In genomic region chr14:110754484-110755307, GRCm38 (mm10) we compare ENCODE assay signal across 9 mouse cellular contexts. TPM values are rescaled to one million over a fixed set of nuclear protein-coding genes. Genes with fewer than 3 reads are reported as not detected.
A peak's percentile ranks its signal among the peaks of the same experiment; 100 is the strongest.
DNase-seq lines count a peak whose midpoint lies in the region; ATAC-seq lines count a peak whose summit lies in the region.
"Had no signal": no experiment of that assay in that cellular context is flagged by ENCODE, and none has a peak within 500 bp of the region (broad histone marks: within the 10 kb centered on the region; RNA-seq: fewer than 3 reads in every experiment).

Slitrk6 (minus strand) TSS chr14:110755149.

- H3K36me3 ChIP-seq in heart, embryonic 12.5 days = no peaks in the 10 kb centered on the region
- H3K36me3 ChIP-seq in embryonic facial prominence, embryonic 14.5 days (ENCODE audit: control insufficient read depth, insufficient read depth, low read length) = peaks cover 21% of the 10 kb centered on the region
- H3K36me3 ChIP-seq in kidney, embryonic 15.5 days = peaks cover 4% of the 10 kb centered on the region; the same call in 1 of the 2 replicates
- H3K36me3 ChIP-seq in midbrain, embryonic 12.5 days = no peaks in the 10 kb centered on the region
- H3K36me3 ChIP-seq: G1E had no signal

- no peak within 1 kb of the TSS for H3K9ac ChIP-seq in heart, embryonic 12.5 days
- peak within 1 kb of the TSS; percentile 69 for H3K9ac ChIP-seq in embryonic facial prominence, embryonic 14.5 days (ENCODE audit: low read depth, low read length)
- no peak within 1 kb of the TSS for H3K9ac ChIP-seq in kidney, embryonic 15.5 days
- H3K9ac ChIP-seq in midbrain, embryonic 12.5 days (replicated peaks) = 0 out of 2 replicates have a peak within 1 kb of the TSS, but pooled peaks have one; percentile 3

- H3K4me3 ChIP-seq in heart, embryonic 12.5 days = no peak within 1 kb of the TSS
- peak within 1 kb of the TSS; percentile 44 for H3K4me3 ChIP-seq in embryonic facial prominence, embryonic 14.5 days (ENCODE audit: low read depth, low read length)
- H3K4me3 ChIP-seq in kidney, embryonic 15.5 days (replicated peaks) = peak within 1 kb of the TSS; percentile 34
- H3K4me3 ChIP-seq in midbrain, embryonic 12.5 days = peak within 1 kb of the TSS; percentile 23

- no peak within 1 kb of the TSS for H3K4me2 ChIP-seq in heart, embryonic 12.5 days
- H3K4me2 ChIP-seq in embryonic facial prominence, embryonic 14.5 days (ENCODE audit: low read depth, low read length) = peak within 1 kb of the TSS; percentile 55
- peak within 1 kb of the TSS; percentile 45 for H3K4me2 ChIP-seq in kidney, embryonic 15.5 days
- peak within 1 kb of the TSS; percentile 47 for H3K4me2 ChIP-seq in midbrain, embryonic 12.5 days (replicated peaks)

- no peaks in the 10 kb centered on the region for H3K9me3 ChIP-seq in heart, embryonic 12.5 days (replicated peaks)
- H3K9me3 ChIP-seq in embryonic facial prominence, embryonic 14.5 days (ENCODE audit: control insufficient read depth, low read length) = peaks cover 20% of the 10 kb centered on the region
- 0 out of 2 replicates have a peak, but pooled peaks cover 3% of the 10 kb centered on the region for H3K9me3 ChIP-seq in kidney, embryonic 15.5 days (replicated peaks)
- H3K9me3 ChIP-seq in midbrain, embryonic 12.5 days = no peaks in the 10 kb centered on the region

- no peaks in the 10 kb centered on the region for H3K27me3 ChIP-seq in heart, embryonic 12.5 days (replicated peaks)
- no peaks in the 10 kb centered on the region for H3K27me3 ChIP-seq in embryonic facial prominence, embryonic 14.5 days (replicated peaks; ENCODE audit: control insufficient read depth, insufficient read depth, low read length)
- H3K27me3 ChIP-seq in kidney, embryonic 15.5 days = no peaks in the 10 kb centered on the region
- no peaks in the 10 kb centered on the region for H3K27me3 ChIP-seq in midbrain, embryonic 12.5 days

- DNase-seq in heart, postnatal 10 days = peak; percentile 8 to 19
- peak; percentile 91 for DNase-seq in embryonic facial prominence, embryonic 14.5 days (ENCODE audit: low spot score)
- DNase-seq in natural killer cell, adult 2 months (ENCODE audit: low spot score in 2 of 2) = no peak
- no peak for DNase-seq in cerebellum, postnatal 25 days
- no peak for DNase-seq in adrenal gland, postnatal 4 days (ENCODE audit: low spot score in 2 of 2)

- no peak within 1 kb of the TSS for H3K27ac ChIP-seq in heart, embryonic 12.5 days (ENCODE audit: poor library complexity, severe bottlenecking)
- H3K27ac ChIP-seq in embryonic facial prominence, embryonic 14.5 days (replicated peaks; ENCODE audit: low read depth, low read length) = peak within 1 kb of the TSS; percentile 71
- H3K27ac ChIP-seq in kidney, embryonic 15.5 days = no peak within 1 kb of the TSS
- no peak within 1 kb of the TSS for H3K27ac ChIP-seq in midbrain, embryonic 12.5 days (replicated peaks)

- no peaks in the 10 kb centered on the region for H3K4me1 ChIP-seq in heart, embryonic 12.5 days (replicated peaks)
- H3K4me1 ChIP-seq in embryonic facial prominence, embryonic 14.5 days (ENCODE audit: control insufficient read depth, insufficient read depth, low read length) = no peaks in the 10 kb centered on the region
- H3K4me1 ChIP-seq in kidney, embryonic 15.5 days = no peaks in the 10 kb centered on the region
- peaks cover 4% of the 10 kb centered on the region; the same call in 1 of the 2 replicates for H3K4me1 ChIP-seq in midbrain, embryonic 12.5 days

- intact Hi-C loops in heart, postnatal 10 days (cut with DNase I) = no loop called here

- WGBS in heart, embryonic 12.5 days = 61% methylated on average over 11 of the region's 11 CpGs
- WGBS in embryonic facial prominence, embryonic 14.5 days = 13% methylated on average over 11 of the region's 11 CpGs
- 35% methylated on average over 11 of the region's 11 CpGs for WGBS in kidney, embryonic 15.5 days
- 33% methylated on average over 11 of the region's 11 CpGs for WGBS in midbrain, embryonic 12.5 days

- no peak for ATAC-seq in heart, embryonic 12.5 days (ENCODE audit: insufficient number of reproducible peaks, low FRiP score)
- peak; percentile 95 for ATAC-seq in embryonic facial prominence, embryonic 14.5 days (ENCODE audit: low read depth)
- ATAC-seq in kidney, embryonic 15.5 days (replicated peaks; ENCODE audit: low FRiP score) = peak; percentile 90
- ATAC-seq in midbrain, embryonic 12.5 days (ENCODE audit: low FRiP score, low read depth) = peak; percentile 83

RNA-seq across cellular contexts. Expression of gene Slitrk6, which starts in this region (rescaled TPM):
- 1 to 10 TPM; 2.0 to 4.4 TPM for total RNA-seq in heart, postnatal 10 days (2021)
- polyA plus RNA-seq in heart, embryonic 12.5 days (2016; fragmentation: Nextera tagmentation; extraction: Ambion mirVana) = 0.40 and 0.83 TPM in 2 replicates
- polyA plus RNA-seq in embryonic facial prominence, embryonic 14.5 days (2014; fragmentation: Nextera tagmentation; extraction: Ambion mirVana) = 14.2 and 17.4 TPM in 2 replicates
- 4.2 and 4.5 TPM in 2 replicates for polyA plus RNA-seq in kidney, embryonic 15.5 days (2015; fragmentation: Nextera tagmentation; extraction: Ambion mirVana)
- polyA plus RNA-seq in midbrain, embryonic 12.5 days (2016; fragmentation: Nextera tagmentation; extraction: Ambion mirVana) = 1.6 and 1.9 TPM in 2 replicates
- 1 to 10 TPM; 3.0 to 3.1 TPM for total RNA-seq in adrenal gland, postnatal 4 days (2021)
- polyA plus RNA-seq: G1E had no signal

Comparison
In these comparisons a context has a peak if more than half of its experiments do, and no peak if none do; other contexts are left out.
1. DNase-seq: peak in heart, postnatal 10 days (2 of 2) and embryonic facial prominence, embryonic 14.5 days (single experiment); none in natural killer cell, adult 2 months (0 of 2), cerebellum, postnatal 25 days (0 of 2) and adrenal gland, postnatal 4 days (0 of 2).
2. H3K9ac ChIP-seq: peak in embryonic facial prominence, embryonic 14.5 days (single experiment) and midbrain, embryonic 12.5 days (single experiment); none in heart, embryonic 12.5 days (single experiment) and kidney, embryonic 15.5 days (single experiment).